In genomic region chr5:111799700-111800311, GRCm38 (mm10) we compare ENCODE assay signal across 8 mouse cellular contexts.
DNase-seq lines count a peak whose midpoint lies in the region; ATAC-seq lines count a peak whose summit lies in the region.

No protein-coding gene starts in this region.

- peak; percentile 82 for ATAC-seq in embryonic facial prominence, embryonic 13.5 days (ENCODE audit: insufficient number of reproducible peaks, insufficient read depth, low FRiP score, low TSS enrichment, low read depth)
- ATAC-seq in erythroblast, adult 5-6 weeks (replicated peaks; ENCODE audit: low FRiP score, poor library complexity, severe bottlenecking) = no peak

- WGBS in embryonic facial prominence, embryonic 13.5 days = 7% methylated on average over 15 of the region's 15 CpGs

- peak overlapping the region; percentile 86 for H3K27ac ChIP-seq in embryonic facial prominence, embryonic 13.5 days

- intact Hi-C loops in heart, postnatal 14 days (cut with DNase I) = no loop called here

- H3K36me3 ChIP-seq in embryonic facial prominence, embryonic 13.5 days = no peaks in the 10 kb centered on the region

- peak; percentile 98 for DNase-seq in 3134 (ENCODE audit: extremely low read depth, insufficient read length, low spot score)
- peak; percentile 45 to 63 for DNase-seq in adrenal gland, adult 18-20 months (ENCODE audit: low spot score in 2 of 2)
- peak; percentile 82 for DNase-seq in heart, postnatal 14 days
- peak; percentile 75 to 86 for DNase-seq in kidney, postnatal 4 days
- peak; percentile 44 for DNase-seq in ovary, postnatal 14 days (ENCODE audit: low spot score)
- no peak for DNase-seq in thymus, postnatal 4 days

- H3K4me1 ChIP-seq in embryonic facial prominence, embryonic 13.5 days = peaks cover 54% of the 10 kb centered on the region

- peak overlapping the region; percentile 22; the same call in 1 of the 2 replicates for H3K4me2 ChIP-seq in embryonic facial prominence, embryonic 13.5 days

- no peak overlapping the region for H3K4me3 ChIP-seq in embryonic facial prominence, embryonic 13.5 days

- peak overlapping the region; percentile 40; the same call in 1 of the 2 replicates for H3K9ac ChIP-seq in embryonic facial prominence, embryonic 13.5 days

- H3K27me3 ChIP-seq in embryonic facial prominence, embryonic 13.5 days = peaks cover under 1% of the 10 kb centered on the region; the same call in 1 of the 2 replicates

- no peaks in the 10 kb centered on the region for H3K9me3 ChIP-seq in embryonic facial prominence, embryonic 13.5 days
